8 mouse cellular contexts compared by ENCODE assay signal in genomic region chr1:60565931-60566630, GRCm38 (mm10). TPM values are rescaled to one million over a fixed set of nuclear protein-coding genes. Genes with fewer than 3 reads are reported as not detected.
DNase-seq lines count a peak whose midpoint lies in the region; ATAC-seq and TF ChIP-seq lines count a peak whose summit lies in the region.

No protein-coding gene starts in this region.

- peak overlapping the region; percentile 57 for H3K4me2 ChIP-seq in kidney, embryonic 14.5 days (replicated peaks; ENCODE audit: low read depth, low read length)
- H3K4me2 ChIP-seq in forebrain, postnatal 0 days (ENCODE audit: low read depth), result peak overlapping the region; percentile 63
- H3K4me2 ChIP-seq in intestine, embryonic 15.5 days (replicated peaks), result peak overlapping the region; percentile 77
- H3K4me2 ChIP-seq in limb, embryonic 15.5 days, result peak overlapping the region; percentile 71
- H3K4me2 ChIP-seq in myocyte (ENCODE audit: low read depth), result peak overlapping the region; percentile 89

- TF ChIP-seq POLR2A in myocyte (IDR thresholded peaks at IDR 0.05; ENCODE audit: insufficient read length, low read depth), result no peak

- H3K9ac ChIP-seq in kidney, embryonic 14.5 days (ENCODE audit: low read depth, low read length), result peak overlapping the region; percentile 95
- H3K9ac ChIP-seq in forebrain, postnatal 0 days, result peak overlapping the region; percentile 98
- H3K9ac ChIP-seq in intestine, embryonic 15.5 days, result peak overlapping the region; percentile 98
- peak overlapping the region; percentile 92 for H3K9ac ChIP-seq in limb, embryonic 15.5 days

- WGBS in kidney, embryonic 14.5 days, result 0% methylated on average over 49 of the region's 56 CpGs
- under 1% methylated on average over 49 of the region's 56 CpGs for WGBS in forebrain, postnatal 0 days
- WGBS in intestine, embryonic 15.5 days, result under 1% methylated on average over 55 of the region's 56 CpGs
- under 1% methylated on average over 53 of the region's 56 CpGs for WGBS in limb, embryonic 15.5 days

- peak overlapping the region; percentile 93 for H3K27ac ChIP-seq in kidney, embryonic 14.5 days (ENCODE audit: low read depth, low read length)
- H3K27ac ChIP-seq in forebrain, postnatal 0 days (ENCODE audit: low read depth, low read length), result peak overlapping the region; percentile 98
- H3K27ac ChIP-seq in intestine, embryonic 15.5 days, result peak overlapping the region; percentile 96
- H3K27ac ChIP-seq in limb, embryonic 15.5 days, result peak overlapping the region; percentile 96

- peak; percentile 9 for TF ChIP-seq CTCF in Patski (IDR thresholded peaks at IDR 0.05)
- TF ChIP-seq CTCF in forebrain, postnatal 0 days (IDR thresholded peaks at IDR 0.05; ENCODE audit: low read depth), result no peak

- no peaks in the 10 kb centered on the region for H3K9me3 ChIP-seq in kidney, embryonic 14.5 days (ENCODE audit: control insufficient read depth, low read length)
- H3K9me3 ChIP-seq in forebrain, postnatal 0 days (ENCODE audit: low read length), result no peaks in the 10 kb centered on the region
- H3K9me3 ChIP-seq in intestine, embryonic 15.5 days, result no peaks in the 10 kb centered on the region
- no peaks in the 10 kb centered on the region for H3K9me3 ChIP-seq in limb, embryonic 15.5 days

- POLR2A ChIA-PET in Patski (lab: Charles Lee), result interaction anchor here (1.1 kb wide), 1 partner anchor 15 kb away, joined by 3 read pairs; no protein-coding TSS in a partner anchor

- no peaks in the 10 kb centered on the region; the same call in 1 of the 2 replicates for H3K36me3 ChIP-seq in kidney, embryonic 14.5 days (ENCODE audit: control insufficient read depth, insufficient read depth, low read length)
- peaks cover 3% of the 10 kb centered on the region; the same call in 1 of the 2 replicates for H3K36me3 ChIP-seq in forebrain, postnatal 0 days (ENCODE audit: insufficient read depth)
- no peaks in the 10 kb centered on the region for H3K36me3 ChIP-seq in intestine, embryonic 15.5 days
- H3K36me3 ChIP-seq in limb, embryonic 15.5 days, result peaks cover 9% of the 10 kb centered on the region; the same call in 1 of the 2 replicates
- peaks cover 1% of the 10 kb centered on the region for H3K36me3 ChIP-seq in myocyte (ENCODE audit: control insufficient read depth, insufficient read depth)

- ATAC-seq in kidney, embryonic 14.5 days (ENCODE audit: low FRiP score, low TSS enrichment), result peak; percentile 67
- peak; percentile 55 for ATAC-seq in Patski
- peak; percentile 67 for ATAC-seq in forebrain, postnatal 0 days
- peak; percentile 65; the same call in 1 of the 2 replicates for ATAC-seq in intestine, embryonic 15.5 days
- ATAC-seq in limb, embryonic 15.5 days (ENCODE audit: insufficient number of reproducible peaks, low FRiP score, low TSS enrichment, low read depth), result peak; percentile 38

- H3K27me3 ChIP-seq in kidney, embryonic 14.5 days (ENCODE audit: control insufficient read depth, insufficient read depth, low read length), result no peaks in the 10 kb centered on the region
- H3K27me3 ChIP-seq in Patski, result no peaks in the 10 kb centered on the region
- no peaks in the 10 kb centered on the region for H3K27me3 ChIP-seq in forebrain, postnatal 0 days (ENCODE audit: insufficient read depth, low read length)
- no peaks in the 10 kb centered on the region for H3K27me3 ChIP-seq in intestine, embryonic 15.5 days (replicated peaks)
- no peaks in the 10 kb centered on the region for H3K27me3 ChIP-seq in limb, embryonic 15.5 days
- no peaks in the 10 kb centered on the region for H3K27me3 ChIP-seq in myocyte (ENCODE audit: control insufficient read depth, insufficient read depth, insufficient read length)

- CTCF ChIA-PET in Patski (lab: Charles Lee), result no interaction called here

- no peak for DNase-seq in kidney, postnatal 10 days
- no peak for DNase-seq in Patski (ENCODE audit: low read depth, low spot score)
- peak; percentile 70 for DNase-seq in forebrain, postnatal 0 days
- DNase-seq in urinary bladder, postnatal 25 days (ENCODE audit: low spot score), result peak; percentile 34

- H3ac ChIP-seq in myocyte (ENCODE audit: control insufficient read depth, insufficient read length), result peak overlapping the region; percentile 89

- in situ Hi-C loops in Patski (cut with MboI; ENCODE audit: low pct_unique_long_range_greater_than_20kb), result loop anchor here (25.0 kb wide), 1 partner anchor 296 kb away; no protein-coding TSS in a partner anchor

- peaks cover 11% of the 10 kb centered on the region for H3K4me1 ChIP-seq in kidney, embryonic 14.5 days (ENCODE audit: control insufficient read depth, insufficient read depth, low read length)
- peaks cover 2% of the 10 kb centered on the region; the same call in 1 of the 2 replicates for H3K4me1 ChIP-seq in forebrain, postnatal 0 days (ENCODE audit: insufficient read depth)
- no peaks in the 10 kb centered on the region for H3K4me1 ChIP-seq in intestine, embryonic 15.5 days (replicated peaks)
- H3K4me1 ChIP-seq in limb, embryonic 15.5 days, result peaks cover 10% of the 10 kb centered on the region

- peak overlapping the region; percentile 98 for H3K4me3 ChIP-seq in kidney, embryonic 14.5 days (ENCODE audit: low read length)
- H3K4me3 ChIP-seq in forebrain, postnatal 0 days (ENCODE audit: low read depth, low read length), result peak overlapping the region; percentile 98
- H3K4me3 ChIP-seq in intestine, embryonic 15.5 days (replicated peaks), result peak overlapping the region; percentile 99
- H3K4me3 ChIP-seq in limb, embryonic 15.5 days, result peak overlapping the region; percentile 99
- peak overlapping the region; percentile 49 for H3K4me3 ChIP-seq in myocyte

- peaks cover 49% of the 10 kb centered on the region for H3K79me2 ChIP-seq in myocyte (ENCODE audit: control insufficient read depth, insufficient read depth)

TF ChIP-seq in myocyte, 11 proteins besides CTCF, POLR2A, EP300 and RAD21:
- TF ChIP-seq MYOD1 (IDR thresholded peaks at IDR 0.05; ENCODE audit: control insufficient read depth in 1 of 3, insufficient read length in 2 of 3, low read depth in 2 of 3) (peak in 1 of 3 experiments; percentile 26), USF1 (IDR thresholded peaks at IDR 0.05; ENCODE audit: low read depth) (no peak)

RNA-seq across cellular contexts. Expression of gene Raph1, which starts 0.8 kb away (rescaled TPM):
- polyA plus RNA-seq in kidney, embryonic 14.5 days (2014; fragmentation: Nextera tagmentation; extraction: Ambion mirVana), result 34.7 and 45.1 TPM in 2 replicates
- polyA plus RNA-seq in Patski (2021) (8.5 TPM), myocyte (2012; fragmentation: generic; extraction: Trizol) (7.4 TPM)
- 24.7 and 32.5 TPM in 2 replicates for total RNA-seq in forebrain, postnatal 0 days (2014; rRNA removed)
- polyA plus RNA-seq in forebrain, postnatal 0 days (2015; fragmentation: Nextera tagmentation; extraction: Ambion mirVana), result 8.8 and 12.4 TPM in 2 replicates
- polyA plus RNA-seq in intestine, embryonic 15.5 days (2015; fragmentation: Nextera tagmentation; extraction: Ambion mirVana), result 26.5 and 28.6 TPM in 2 replicates
- polyA plus RNA-seq in limb, embryonic 15.5 days (2015; fragmentation: Nextera tagmentation; extraction: Ambion mirVana), result 24.6 and 26.6 TPM in 2 replicates

Comparison
In these comparisons a context has a peak if more than half of its experiments do, and no peak if none do; other contexts are left out.
1. H3K4me3 ChIP-seq: peak in every context shown above with its lines; median percentile 99 in intestine, embryonic 15.5 days; 99 in limb, embryonic 15.5 days; 98 in kidney, embryonic 14.5 days; 98 in forebrain, postnatal 0 days; 49 in myocyte.
2. DNase-seq: peak in forebrain, postnatal 0 days (single experiment) and urinary bladder, postnatal 25 days (single experiment); none in kidney, postnatal 10 days (single experiment) and Patski (single experiment).
3. Peak in every context shown above with its lines, with median percentiles within 50 percentile points of each other: ATAC-seq, H3K27ac ChIP-seq, H3K4me2 ChIP-seq and H3K9ac ChIP-seq.